Mouse (Mus musculus) olfactory bulb, adult 2 months (tissue): ENCODE data around the gene Gif.

Experiments
- CTCF ChIP-seq: fragments of 200-500 bp; IDR thresholded peaks from 2 replicates; pipeline ENCODE4 v1.5.1; 2012; ENCODE audit warnings: low read depth, mild to moderate bottlenecking, low read length, moderate library complexity; ENCODE audit not compliant: insufficient read depth
- POLR2A ChIP-seq: fragments of 200-500 bp; IDR thresholded peaks from 2 replicates; pipeline ENCODE4 v1.6.1; 2012; ENCODE audit warnings: mild to moderate bottlenecking, low read depth, low read length, moderate library complexity; ENCODE audit not compliant: insufficient read depth

DNA sequence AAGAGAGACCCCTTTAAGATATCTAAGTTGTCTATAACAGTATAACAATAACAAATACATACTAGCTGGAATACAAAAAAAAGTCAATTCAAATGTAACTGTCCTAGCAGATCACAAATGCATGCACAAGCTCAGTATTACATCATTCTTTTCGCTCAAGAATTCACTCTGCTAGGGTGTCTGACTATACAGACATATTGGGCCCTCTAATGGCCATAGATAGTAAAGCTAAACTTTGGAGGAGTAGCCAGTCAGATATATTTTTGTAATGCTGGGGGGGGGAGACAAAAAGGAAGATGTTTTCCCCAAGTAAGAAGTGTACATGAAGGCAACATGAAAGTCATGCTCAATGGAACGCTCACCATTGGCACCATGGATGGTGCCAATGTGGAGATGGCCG, 17.7 kb downstream of the Gif start:
- no peak for TF ChIP-seq CTCF
- no peak for TF ChIP-seq POLR2A
